Mouse (Mus musculus): ENCODE results near the gene Olfr1204.

Gene Olfr1204

GRCm38 (mm10) chr2:88848992-88849391, at the start of gene Olfr1204:
Gene Olfr1204 (plus strand): TSS chr2:88849292.
- DNase-seq (ENCODE audit: low spot score), result no peak

GRCm38 (mm10) chr2:88814196-88814595, 34.9 kb upstream of the Olfr1204 start, which contains the start of gene Olfr1202:
Gene Olfr1202 (plus strand): TSS chr2:88814496.
- no peak for DNase-seq (ENCODE audit: low spot score)

GRCm38 (mm10) chr2:88829437-88829836, 19.7 kb upstream of the Olfr1204 start, which contains the start of gene Olfr1205:
Gene Olfr1205 (plus strand): TSS chr2:88829737.
- DNase-seq (ENCODE audit: low spot score), result no peak

- DNase-seq (ENCODE audit: low spot score), result no peak
Observed at GRCm38 (mm10) chr2:88838477-88838876, 10.6 kb upstream of the Olfr1204 start.

GRCm38 (mm10) chr2:88862931-88863330, 13.8 kb downstream of the Olfr1204 start, which contains the start of gene Olfr1206:
Gene Olfr1206 (plus strand): TSS chr2:88863231.
- DNase-seq (ENCODE audit: low spot score), result no peak

- DNase-seq (ENCODE audit: low spot score), result no peak
Observed at GRCm38 (mm10) chr2:88902211-88902610, 53.1 kb downstream of the Olfr1204 start, which contains the start of gene Olfr1208. Gene Olfr1208 (minus strand): TSS chr2:88902311.
